Mouse (Mus musculus) heart, postnatal 0 days (tissue): Measurements from ENCODE around the gene 5330417C22Rik. TPM values are rescaled to one million over a fixed set of nuclear protein-coding genes. Genes with fewer than 3 reads are reported as not detected.

Experiments used
- ATAC-seq: fragments of 200-750 bp; cut with Nextera tagmentation; 2 replicates; pipeline ENCODE4 v1.8.0; 2017; ENCODE audit warnings: low read depth, moderate number of reproducible peaks, moderate library complexity; ENCODE audit not compliant: insufficient read depth
- DNase-seq: peaks from one replicate; pipeline ENCODE4 v3.0.0-alpha.2; 2016; ENCODE audit warnings: low spot score
- H3K27ac ChIP-seq: fragments of 300-500 bp; sonication (generic); 2 replicates; pipeline ENCODE4 v1.5.1; 2014; ENCODE audit warnings: low read depth, mild to moderate bottlenecking
- H3K27me3 ChIP-seq: fragments of 300-500 bp; sonication (generic); 2 replicates; pipeline ENCODE4 v1.6.1; 2014; ENCODE audit warnings: low read length, mixed read lengths; ENCODE audit not compliant: control insufficient read depth, insufficient read depth
- H3K36me3 ChIP-seq: fragments of 300-500 bp; sonication (generic); replicated peaks from 2 replicates; pipeline ENCODE4 v1.6.1; 2014; ENCODE audit warnings: low read length, mixed read lengths; ENCODE audit not compliant: control insufficient read depth, insufficient read depth
- H3K4me1 ChIP-seq: fragments of 300-500 bp; sonication (generic); 2 replicates; pipeline ENCODE4 v1.6.1; 2014; ENCODE audit warnings: antibody characterized with exemption; ENCODE audit not compliant: control insufficient read depth, insufficient read depth
- H3K4me2 ChIP-seq: fragments of 300-500 bp; sonication (generic); 2 replicates; pipeline ENCODE4 v1.6.1; 2014; ENCODE audit warnings: low read depth, mild to moderate bottlenecking, low read length, moderate library complexity
- H3K4me3 ChIP-seq: fragments of 300-500 bp; sonication (generic); 2 replicates; pipeline ENCODE4 v1.5.1; 2014; ENCODE audit warnings: low read depth, low read length
- H3K9ac ChIP-seq: fragments of 300-500 bp; sonication (generic); replicated peaks from 2 replicates; pipeline ENCODE4 v1.6.1; 2014; ENCODE audit warnings: low read depth, low read length, mixed read lengths
- H3K9me3 ChIP-seq: fragments of 300-500 bp; sonication (generic); replicated peaks from 2 replicates; pipeline ENCODE4 v1.6.1; 2016; ENCODE audit warnings: low read length; ENCODE audit not compliant: control insufficient read depth
- CTCF ChIP-seq: IDR thresholded peaks from 2 replicates; pipeline ENCODE4 v1.5.1; 2016; ENCODE audit warnings: antibody characterized with exemption, control low read depth, low read depth
- EP300 ChIP-seq: IDR thresholded peaks from 2 replicates; pipeline ENCODE4 v1.6.1; 2016; ENCODE audit warnings: antibody characterized with exemption, low read depth
- WGBS: fragments of 180-500 bp; shearing (Covaris S2); extraction: QIAGEN DNeasy Blood & Tissue Kit; methylation state at CpG from one replicate; pipeline ENCODE4 v1.1.7; 2014; 5-methylcytosine and 5-hydroxymethylcytosine counted together
- polyA plus RNA-seq: library from polyadenylated mRNA; unstranded; fragments of >200 nt; fragmentation: Nextera tagmentation; extraction: Ambion mirVana; gene quantifications from 2 replicates; pipeline ENCODE4 v1.2.1, GENCODE M21; 2015
- total RNA-seq: library from RNA; depleted of rRNA; stranded (reverse); fragments of >200 nt; gene quantifications from 2 replicates; pipeline ENCODE4 v1.2.3, GENCODE M21; 2014; ENCODE audit warnings: low replicate concordance

The 5330417C22Rik gene
- total and polyA plus RNA-seq, 2 experiments from 2014 or later = 0.04 to 0.34 TPM

DNA sequence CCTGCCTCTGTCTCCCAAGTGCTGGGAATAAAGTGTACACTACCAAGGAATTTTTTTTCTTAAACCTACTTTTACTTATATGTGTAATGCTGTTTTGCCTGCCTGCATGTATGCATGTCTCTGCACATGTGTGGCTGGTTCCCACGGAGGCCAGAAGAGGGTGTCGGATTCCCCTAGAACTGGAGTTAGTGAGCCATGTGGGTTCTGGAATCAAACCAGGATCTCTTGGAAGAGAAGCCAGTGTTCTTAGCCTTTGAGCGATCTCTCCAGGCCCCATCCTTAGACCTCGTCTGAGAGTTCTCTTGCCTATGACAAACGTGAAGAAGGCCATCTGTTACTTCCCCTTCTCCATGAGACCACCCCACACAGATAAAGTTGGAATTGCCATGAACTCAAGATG, 60.8 kb downstream of the 5330417C22Rik start:
- H3K4me3 ChIP-seq = no peak overlapping the region
- TF ChIP-seq CTCF = no peak
- H3K27ac ChIP-seq = no peak overlapping the region
- no peaks in the 10 kb centered on the region for H3K4me1 ChIP-seq
- no peaks in the 10 kb centered on the region for H3K9me3 ChIP-seq
- 69% methylated on average over 5 of the region's 5 CpGs for WGBS
- no peaks in the 10 kb centered on the region for H3K27me3 ChIP-seq
- H3K36me3 ChIP-seq = no peaks in the 10 kb centered on the region
- ATAC-seq (no peak), DNase-seq (no peak)
- no peak overlapping the region for H3K4me2 ChIP-seq
- no peak overlapping the region for H3K9ac ChIP-seq

DNA sequence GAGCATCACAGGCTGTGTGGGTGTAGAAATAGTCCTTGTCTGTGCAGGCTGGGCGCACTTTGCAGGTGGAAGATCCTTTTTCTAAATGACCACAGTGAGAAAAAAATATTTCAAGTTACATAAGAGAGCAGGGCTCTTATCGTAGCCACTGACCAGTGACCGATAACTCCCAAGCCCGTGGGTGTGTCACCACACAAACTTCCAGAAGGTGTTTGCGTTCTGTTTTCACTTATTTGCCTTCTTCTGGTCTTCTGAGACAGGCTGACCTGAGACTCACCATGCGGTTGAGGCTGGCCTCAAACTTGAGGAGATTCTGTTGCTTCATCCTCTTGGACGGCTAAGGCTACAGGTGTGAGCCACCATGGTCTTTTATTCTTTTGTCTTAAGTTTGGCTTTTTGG, 61.4 kb downstream of the 5330417C22Rik start:
- H3K27me3 ChIP-seq = no peaks in the 10 kb centered on the region
- WGBS = 83% methylated on average over 7 of the region's 7 CpGs
- no peak overlapping the region for H3K27ac ChIP-seq
- DNase-seq = no peak
- no peak overlapping the region for H3K4me2 ChIP-seq
- TF ChIP-seq EP300 (no peak), CTCF (no peak)
- no peaks in the 10 kb centered on the region for H3K9me3 ChIP-seq
- no peak for ATAC-seq
- H3K4me1 ChIP-seq = no peaks in the 10 kb centered on the region
- no peaks in the 10 kb centered on the region for H3K36me3 ChIP-seq
- H3K4me3 ChIP-seq = no peak overlapping the region
- H3K9ac ChIP-seq = no peak overlapping the region

DNA sequence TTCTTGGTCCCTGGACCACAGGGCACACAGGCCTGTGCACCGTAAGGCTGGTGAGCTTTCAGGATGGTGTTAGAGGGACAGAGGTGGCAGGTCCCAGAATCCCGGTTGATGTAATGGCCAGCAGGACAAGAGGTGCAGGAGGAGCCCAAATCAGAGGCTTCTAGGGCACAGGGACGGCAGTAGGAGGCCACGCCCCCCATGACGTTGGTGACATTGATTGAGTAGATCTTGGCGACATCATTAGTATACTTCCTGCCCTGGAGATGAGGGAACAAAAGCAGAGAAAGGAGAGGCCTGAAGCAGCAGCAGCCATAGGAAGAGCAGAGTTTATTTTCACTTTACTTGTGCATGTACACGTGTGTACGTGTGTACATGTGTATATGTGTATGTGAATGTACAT, 68.6 kb downstream of the 5330417C22Rik start:
- Histone ChIP-seq H3K9ac (no peak overlapping the region), H3K27me3 (no peaks in the 10 kb centered on the region), H3K4me2 (no peak overlapping the region), H3K4me3 (no peak overlapping the region), H3K36me3 (no peaks in the 10 kb centered on the region), H3K9me3 (no peaks in the 10 kb centered on the region), H3K4me1 (no peaks in the 10 kb centered on the region), H3K27ac (no peak overlapping the region)
- ATAC-seq (no peak), DNase-seq (no peak)
- TF ChIP-seq EP300 (no peak), CTCF (no peak)
- 55% methylated on average over 8 of the region's 8 CpGs for whole genome bisulfite sequencing

- ATAC-seq (no peak), DNase-seq (no peak)
- no peak overlapping the region for H3K4me3 ChIP-seq
- 78% methylated on average over 6 of the region's 6 CpGs for WGBS
- no peaks in the 10 kb centered on the region for H3K4me1 ChIP-seq
- H3K4me2 ChIP-seq = no peak overlapping the region
- peak; percentile 39 for TF ChIP-seq CTCF
- TF ChIP-seq EP300 = no peak
- no peaks in the 10 kb centered on the region for H3K27me3 ChIP-seq
- H3K27ac ChIP-seq = no peak overlapping the region
- H3K36me3 ChIP-seq = no peaks in the 10 kb centered on the region
- H3K9me3 ChIP-seq = no peaks in the 10 kb centered on the region
- H3K9ac ChIP-seq = no peak overlapping the region
Measured at GRCm38 (mm10) chr3:108466425-108466824, 69.9 kb downstream of the 5330417C22Rik start.

DNA sequence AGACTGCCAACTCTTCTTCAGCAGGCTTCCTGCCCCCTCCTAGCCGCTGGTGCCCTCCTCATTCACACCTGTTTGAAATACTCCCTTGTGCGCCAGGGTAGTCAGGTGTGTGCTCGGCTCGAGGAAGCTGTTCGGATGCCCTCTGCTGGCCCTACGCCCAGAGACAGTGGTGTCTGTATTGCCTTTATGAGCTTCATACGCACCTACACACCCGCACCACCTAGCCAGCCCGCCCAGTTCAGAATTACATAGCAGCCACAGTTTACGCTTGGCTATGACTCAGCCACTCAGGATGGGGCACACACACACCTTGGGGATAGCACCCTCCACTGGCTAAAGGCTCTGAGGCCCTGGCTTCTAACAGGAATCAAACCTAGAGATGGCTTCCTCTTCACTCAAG, 77.5 kb downstream of the 5330417C22Rik start:
- no peaks in the 10 kb centered on the region for H3K4me1 ChIP-seq
- H3K9ac ChIP-seq = no peak overlapping the region
- no peak overlapping the region for H3K4me3 ChIP-seq
- H3K9me3 ChIP-seq = no peaks in the 10 kb centered on the region
- peak; percentile 41; the same call in 1 of the 2 replicates for ATAC-seq
- peak overlapping the region; percentile 39; the same call in 1 of the 2 replicates for H3K4me2 ChIP-seq
- 27% methylated on average over 10 of the region's 10 CpGs for WGBS
- no peak overlapping the region for H3K27ac ChIP-seq
- no peaks in the 10 kb centered on the region for H3K27me3 ChIP-seq
- no peak for TF ChIP-seq EP300
- no peak; the same call in 1 of the 2 replicates for TF ChIP-seq CTCF
- no peaks in the 10 kb centered on the region for H3K36me3 ChIP-seq
- no peak for DNase-seq

DNA sequence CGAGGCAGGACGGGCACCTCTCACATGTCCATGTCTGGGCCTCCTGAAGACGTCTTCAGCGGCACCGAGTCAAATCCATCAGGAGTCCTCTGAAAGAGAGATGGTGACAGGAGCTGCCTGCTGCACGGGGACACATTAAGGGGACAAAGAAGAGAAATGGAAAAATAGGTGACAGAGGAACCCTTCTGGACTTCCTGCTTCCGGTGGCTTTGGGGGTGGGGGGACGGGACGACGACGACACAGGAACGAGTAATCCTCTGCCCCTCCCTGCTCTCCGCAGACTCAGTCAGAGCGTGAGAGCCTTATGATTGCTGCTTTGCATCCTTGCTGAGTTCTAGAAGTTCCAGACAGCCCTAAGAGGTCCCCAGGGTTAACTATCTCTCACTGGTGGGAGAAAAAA, 78.0 kb downstream of the 5330417C22Rik start:
- ATAC-seq (no peak), DNase-seq (no peak)
- 37% methylated on average over 14 of the region's 14 CpGs for WGBS
- no peak overlapping the region for H3K27ac ChIP-seq
- no peaks in the 10 kb centered on the region for H3K4me1 ChIP-seq
- no peaks in the 10 kb centered on the region for H3K36me3 ChIP-seq
- H3K4me3 ChIP-seq = no peak overlapping the region
- TF ChIP-seq CTCF = no peak
- TF ChIP-seq EP300 = no peak
- no peaks in the 10 kb centered on the region for H3K9me3 ChIP-seq
- peak overlapping the region; percentile 39 for H3K4me2 ChIP-seq
- H3K27me3 ChIP-seq = no peaks in the 10 kb centered on the region
- no peak overlapping the region for H3K9ac ChIP-seq
